Mouse (Mus musculus): ENCODE measurements around the gene Trmt1. TPM values are rescaled to one million over a fixed set of nuclear protein-coding genes. Genes with fewer than 3 reads are reported as not detected.

Trmt1 gene
- total RNA-seq, 4 experiments from 2014 or later: 91.6 to 133 (median 103) TPM

- DNase-seq (ENCODE audit: low spot score in 2 of 2): no peak
Measured at GRCm38 (mm10) chr8:84708071-84708541, 22.0 kb downstream of the Trmt1 start.

- DNase-seq (ENCODE audit: low spot score in 2 of 2): peak; percentile 84 to 90
Measured at GRCm38 (mm10) chr8:84708774-84709475, 22.8 kb downstream of the Trmt1 start.

- no peak for DNase-seq (ENCODE audit: low spot score in 2 of 2)
Measured at GRCm38 (mm10) chr8:84709931-84710330, 23.8 kb downstream of the Trmt1 start.

GRCm38 (mm10) chr8:84711312-84711711 is 25.2 kb downstream of the Trmt1 start:
- no peak for DNase-seq (ENCODE audit: low spot score in 2 of 2)

GRCm38 (mm10) chr8:84711933-84712758 is 26.0 kb downstream of the Trmt1 start:
- peak in 1 of 2 experiments; percentile 65 for DNase-seq (ENCODE audit: low spot score in 2 of 2)

GRCm38 (mm10) chr8:84712759-84713120 is 26.6 kb downstream of the Trmt1 start:
- no peak for DNase-seq (ENCODE audit: low spot score in 2 of 2)

- DNase-seq (ENCODE audit: low spot score in 2 of 2): no peak
Measured at GRCm38 (mm10) chr8:84713381-84713780, 27.3 kb downstream of the Trmt1 start.

GRCm38 (mm10) chr8:84714161-84714560 is 28.1 kb downstream of the Trmt1 start:
- no peak for DNase-seq (ENCODE audit: low spot score in 2 of 2)

GRCm38 (mm10) chr8:84715893-84716468 is 29.9 kb downstream of the Trmt1 start:
- DNase-seq (ENCODE audit: low spot score in 2 of 2): no peak

- DNase-seq (ENCODE audit: low spot score in 2 of 2): no peak
Measured at GRCm38 (mm10) chr8:84716790-84717189, 30.7 kb downstream of the Trmt1 start.

- no peak for DNase-seq (ENCODE audit: low spot score in 2 of 2)
Measured at GRCm38 (mm10) chr8:84718476-84718875, 32.4 kb downstream of the Trmt1 start.

- DNase-seq (ENCODE audit: low spot score in 2 of 2): no peak
Measured at GRCm38 (mm10) chr8:84718959-84719690, 33.0 kb downstream of the Trmt1 start.

- DNase-seq (ENCODE audit: low spot score in 2 of 2): no peak
Measured at GRCm38 (mm10) chr8:84722530-84722849, 36.4 kb downstream of the Trmt1 start.

- peak; percentile 55 to 68 for DNase-seq (ENCODE audit: low spot score in 2 of 2)
Measured at GRCm38 (mm10) chr8:84722850-84723570, 36.9 kb downstream of the Trmt1 start, which contains the start of gene G430095P16Rik. Gene G430095P16Rik, plus strand, starts transcription at chr8:84723007.

GRCm38 (mm10) chr8:84723571-84723900 is 37.4 kb downstream of the Trmt1 start:
- DNase-seq (ENCODE audit: low spot score in 2 of 2): no peak

GRCm38 (mm10) chr8:84724683-84725082 is 38.6 kb downstream of the Trmt1 start:
- DNase-seq (ENCODE audit: low spot score in 2 of 2): no peak

- no peak for DNase-seq (ENCODE audit: low spot score in 2 of 2)
Measured at GRCm38 (mm10) chr8:84725246-84725940, 39.3 kb downstream of the Trmt1 start.

- DNase-seq (ENCODE audit: low spot score in 2 of 2): no peak
Measured at GRCm38 (mm10) chr8:84725941-84726259, 39.8 kb downstream of the Trmt1 start.

- peak in 1 of 2 experiments; percentile 59 for DNase-seq (ENCODE audit: low spot score in 2 of 2)
Measured at GRCm38 (mm10) chr8:84728474-84728873, 42.4 kb downstream of the Trmt1 start.

GRCm38 (mm10) chr8:84729921-84730362 is 43.8 kb downstream of the Trmt1 start:
- peak; percentile 59 to 63 for DNase-seq (ENCODE audit: low spot score in 2 of 2)

All from layer of hippocampus, adult 8-10 months (tissue).